Mouse (Mus musculus) cerebellum, postnatal 10 days (tissue): Measurements from ENCODE around the gene Ackr4.

ENCODE experiments used
- DNase-seq, 2 experiments: peaks; one replicate each; pipeline ENCODE4 v3.0.0; 2021; ENCODE audit warnings: mixed read lengths in 2 of 2

Ackr4 gene

DNA sequence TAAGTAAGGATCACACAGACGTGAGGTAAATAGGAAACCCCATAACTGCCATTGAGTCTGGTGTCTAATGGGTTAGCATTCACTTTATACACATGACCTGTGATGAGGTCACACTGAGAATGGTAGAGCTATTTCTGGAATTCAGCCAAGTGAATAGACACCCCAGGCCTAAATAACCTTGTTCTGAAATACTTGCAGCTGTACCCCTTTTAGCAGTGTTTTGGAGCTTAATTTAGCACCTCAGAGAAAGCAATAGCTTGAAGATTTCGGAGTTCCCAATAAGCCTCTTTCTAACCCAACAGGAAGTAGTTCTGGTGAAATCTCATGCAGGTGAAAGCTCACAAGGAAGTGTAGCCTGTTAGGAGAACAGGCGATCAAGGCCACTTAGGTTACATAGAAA, at the start of gene Ackr4:
Gene Ackr4, minus strand, starts transcription at position 101 of the 400 bp plus-strand sequence.
- no peak for DNase-seq

- no peak for DNase-seq
Measured at GRCm38 (mm10) chr9:104172342-104172741, 45.6 kb upstream of the Ackr4 start.

- DNase-seq = no peak
Measured at GRCm38 (mm10) chr9:104171651-104172050, 44.9 kb upstream of the Ackr4 start.

DNA sequence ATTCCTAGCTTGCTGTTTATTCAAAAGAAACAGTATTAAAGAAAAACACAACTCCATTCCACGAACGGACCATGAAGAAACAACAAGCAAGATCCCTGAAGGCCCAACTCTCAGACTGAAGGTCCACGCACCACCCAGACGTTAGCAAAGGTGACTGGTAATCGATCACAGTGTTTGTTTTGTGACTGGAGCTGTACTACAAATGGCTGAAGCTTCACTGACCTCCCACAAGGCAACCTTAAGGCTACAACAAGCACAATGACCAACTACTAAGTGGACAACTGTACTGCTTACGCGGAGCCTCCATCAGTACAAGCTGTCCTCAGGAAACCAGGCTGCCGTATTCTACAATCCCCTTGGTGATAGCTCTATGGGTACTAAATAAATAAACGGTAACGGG, 43.3 kb upstream of the Ackr4 start:
- no peak for DNase-seq

DNA sequence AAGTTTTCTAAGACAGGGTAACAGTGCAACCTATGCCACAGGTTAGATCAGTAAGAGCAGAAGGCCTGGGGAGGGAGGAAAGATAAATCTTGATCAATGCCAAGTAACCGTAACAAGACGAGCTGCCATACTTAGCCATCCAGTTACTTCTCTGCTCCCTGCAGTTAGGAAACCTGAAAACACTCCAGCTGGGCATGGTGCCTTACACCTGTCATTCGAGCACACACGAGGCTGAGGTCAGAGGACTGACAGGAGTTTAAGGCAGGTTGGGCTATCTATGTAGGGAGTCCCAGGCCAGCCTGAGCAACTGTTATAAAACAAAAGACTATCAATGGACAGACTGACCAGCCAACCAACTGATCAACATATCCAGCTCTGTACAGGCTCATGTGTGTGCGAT, 39.2 kb upstream of the Ackr4 start:
- no peak for DNase-seq

DNA sequence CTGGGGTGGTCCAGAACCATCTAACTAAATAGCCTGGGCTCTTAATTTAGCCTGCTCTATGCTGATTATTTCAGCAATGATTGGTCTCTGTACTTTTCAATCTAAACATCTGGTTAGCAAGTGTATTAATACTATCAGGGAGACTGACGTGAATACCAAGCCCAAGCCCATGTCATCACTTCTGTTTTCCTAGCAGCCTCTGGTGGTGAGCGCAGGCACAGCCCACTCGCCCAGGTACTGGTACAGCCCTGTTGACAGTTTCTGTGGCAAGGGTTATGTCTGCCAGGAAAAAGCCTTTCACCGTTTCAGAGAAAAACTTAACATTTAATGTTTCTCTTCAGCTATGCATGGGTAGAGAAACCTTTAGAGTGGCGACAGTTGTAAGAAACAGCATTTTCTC, 37.5 kb upstream of the Ackr4 start:
- no peak for DNase-seq

DNA sequence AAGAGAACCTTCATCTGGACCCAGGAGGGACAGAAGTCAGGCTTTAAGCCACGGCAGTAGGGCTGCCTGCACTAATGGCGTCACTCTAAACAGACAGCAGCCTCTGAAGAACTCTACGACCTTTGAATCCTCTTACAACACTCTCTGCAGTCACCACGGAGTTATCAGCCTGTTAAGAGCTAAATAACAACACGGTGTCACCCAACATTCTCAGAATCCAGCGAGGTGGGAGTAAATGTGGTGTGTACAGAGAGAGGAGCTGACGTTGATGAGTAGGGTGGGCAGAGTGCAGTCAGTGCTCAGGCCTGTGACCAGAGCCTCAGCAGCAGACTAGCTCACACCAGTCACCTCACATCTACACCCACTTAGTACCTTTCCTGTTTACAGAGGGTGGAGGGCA, 34.4 kb upstream of the Ackr4 start:
- DNase-seq = no peak

DNA sequence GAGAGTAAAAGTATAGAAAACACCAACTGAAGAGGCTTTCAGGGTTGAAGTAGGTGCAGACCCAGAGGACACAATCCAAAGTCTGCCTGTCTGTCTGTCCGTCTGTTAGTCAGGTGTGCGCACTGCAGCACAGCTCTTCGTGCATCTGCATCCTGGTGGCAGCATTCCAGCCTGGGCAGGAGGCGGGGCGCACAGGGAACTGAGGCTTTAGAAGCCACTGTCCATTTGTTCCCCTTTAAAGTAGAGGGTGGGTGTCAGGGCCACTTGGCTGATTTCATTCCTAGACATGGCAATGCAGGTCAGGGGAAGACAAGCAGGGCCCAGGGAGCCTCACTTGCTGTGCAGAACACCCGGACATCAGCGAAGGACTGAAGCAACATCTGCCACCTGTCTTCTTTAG, 30.6 kb upstream of the Ackr4 start:
- DNase-seq = no peak

DNA sequence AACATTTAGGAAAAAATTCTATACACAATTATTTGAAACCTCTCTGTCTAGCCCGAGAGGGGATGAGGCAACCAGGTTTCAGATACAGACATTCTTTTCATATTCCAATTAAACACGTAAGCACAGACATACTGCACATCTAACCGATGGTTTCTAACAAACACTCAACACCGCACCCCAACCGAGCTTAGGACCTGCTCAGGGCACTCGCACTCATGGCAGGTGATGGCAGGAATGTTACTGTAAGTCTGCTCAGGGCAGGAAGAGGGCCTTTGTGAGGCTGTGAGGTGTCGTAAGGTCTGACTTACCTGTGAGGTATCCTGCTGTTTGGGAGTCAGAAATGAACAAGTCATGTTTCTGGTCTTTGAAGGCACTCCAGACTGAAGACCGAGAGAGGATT, 29.8 kb upstream of the Ackr4 start:
- DNase-seq = no peak

DNA sequence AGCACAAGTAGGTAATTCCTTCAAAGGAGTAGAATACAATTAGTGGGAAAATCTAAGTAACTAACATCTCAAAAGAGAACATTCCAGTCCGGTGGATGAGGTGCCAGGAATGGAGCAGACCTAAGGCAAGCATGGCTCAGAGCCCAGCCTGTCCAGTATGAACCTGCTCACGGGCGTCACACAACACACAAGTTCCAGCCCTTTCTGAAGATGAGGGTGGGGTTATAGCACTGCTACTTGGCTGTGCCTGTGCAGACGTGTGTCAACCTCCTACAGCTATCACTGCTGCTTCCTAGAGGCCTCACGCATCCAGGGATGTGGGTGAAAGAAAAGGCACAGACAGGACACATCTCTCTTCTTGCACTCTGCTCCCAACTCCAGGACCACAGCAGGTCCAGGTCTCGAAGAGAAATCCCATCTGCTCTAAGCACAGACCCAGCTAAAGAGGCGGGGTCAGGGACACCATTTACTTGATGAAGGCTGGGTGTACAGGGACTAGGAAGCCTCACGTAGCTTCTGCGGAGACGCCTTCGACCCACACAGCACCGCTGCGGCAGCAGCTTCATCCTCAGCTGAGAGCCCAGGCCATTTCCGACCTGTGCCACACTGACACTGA, 28.5 kb upstream of the Ackr4 start:
- DNase-seq = no peak

DNA sequence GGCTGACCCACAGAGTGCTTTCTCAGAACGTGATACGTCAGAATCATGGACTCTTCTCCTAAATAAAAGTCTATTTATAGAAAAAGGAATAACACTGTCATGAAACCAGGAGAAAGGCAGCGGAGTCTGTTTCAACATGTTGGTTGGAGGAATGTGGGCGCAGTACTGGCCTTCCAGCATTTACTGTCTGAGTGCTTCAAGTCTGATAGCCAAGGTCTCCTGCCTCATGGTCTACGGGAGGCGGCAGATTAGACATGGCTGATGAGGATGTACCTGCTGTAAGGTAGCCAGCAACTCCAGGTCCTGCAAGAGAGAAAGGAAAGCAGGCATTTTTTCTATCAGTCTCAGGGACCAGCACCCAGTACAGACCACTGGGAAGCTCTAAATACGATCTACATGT, 25.4 kb upstream of the Ackr4 start:
- no peak for DNase-seq

GRCm38 (mm10) chr9:104148969-104149368, 22.2 kb upstream of the Ackr4 start:
- DNase-seq = no peak

GRCm38 (mm10) chr9:104146683-104147082, 19.9 kb upstream of the Ackr4 start:
- DNase-seq = no peak

DNA sequence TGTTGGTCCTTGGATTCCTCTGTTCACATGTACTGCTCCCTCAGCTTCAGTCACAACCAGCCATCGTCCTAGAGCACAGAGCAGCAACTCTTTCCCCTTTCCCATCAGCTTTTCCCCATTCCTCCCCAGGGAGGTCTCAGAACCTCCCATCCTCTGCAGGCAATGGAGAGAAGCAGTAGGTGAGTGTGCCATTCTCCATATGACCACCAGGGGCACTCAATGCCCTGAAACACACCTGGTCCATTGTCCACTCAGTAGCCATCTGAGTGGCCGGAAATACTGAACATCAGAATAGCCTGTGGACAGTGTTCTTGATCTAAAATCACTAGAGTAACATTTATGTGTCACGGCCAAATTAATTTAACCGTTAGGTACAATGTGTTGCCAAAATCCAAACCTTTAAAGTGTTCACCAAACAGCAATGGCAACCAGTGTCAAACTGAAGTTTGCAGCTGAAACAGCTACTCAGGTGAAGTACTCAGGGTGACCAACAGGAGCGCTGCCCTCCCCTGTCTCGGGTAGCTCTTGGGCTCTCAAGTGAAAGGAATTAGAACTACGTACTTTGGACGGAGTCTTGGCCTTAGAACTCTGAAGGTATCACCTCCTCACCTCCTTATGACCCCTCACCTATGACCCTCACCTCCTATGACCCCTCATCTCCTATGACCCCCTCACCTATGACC, 17.7 kb upstream of the Ackr4 start:
- peak in 1 of 2 experiments; percentile 15 for DNase-seq

DNA sequence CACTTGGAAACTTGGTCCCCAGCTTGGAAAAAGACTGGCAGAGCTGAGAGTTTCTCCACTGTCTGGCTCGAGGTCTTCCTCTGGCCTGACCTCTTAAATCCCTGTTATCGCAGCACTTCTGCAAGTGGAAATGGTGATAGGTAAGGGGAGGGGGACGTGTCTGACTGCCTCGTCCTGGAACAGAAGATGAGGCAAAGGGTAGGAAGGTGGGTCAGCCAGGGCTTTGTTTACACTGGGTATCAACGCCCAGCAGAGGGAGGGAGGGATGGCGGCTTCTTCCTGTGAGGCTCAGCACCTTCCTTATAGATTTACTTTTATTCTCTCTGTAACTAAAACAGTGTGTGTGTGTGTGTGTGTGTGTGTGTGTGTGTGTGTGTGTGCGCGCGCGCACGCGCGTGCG, 16.1 kb upstream of the Ackr4 start:
- no peak for DNase-seq

- DNase-seq = no peak
Measured at GRCm38 (mm10) chr9:104140351-104140750, 13.6 kb upstream of the Ackr4 start.

GRCm38 (mm10) chr9:104130141-104130755, 3.5 kb upstream of the Ackr4 start:
- no peak for DNase-seq

GRCm38 (mm10) chr9:104128110-104128509, 1.4 kb upstream of the Ackr4 start:
- no peak for DNase-seq

GRCm38 (mm10) chr9:104123622-104124021, 3.1 kb downstream of the Ackr4 start:
- no peak for DNase-seq

DNA sequence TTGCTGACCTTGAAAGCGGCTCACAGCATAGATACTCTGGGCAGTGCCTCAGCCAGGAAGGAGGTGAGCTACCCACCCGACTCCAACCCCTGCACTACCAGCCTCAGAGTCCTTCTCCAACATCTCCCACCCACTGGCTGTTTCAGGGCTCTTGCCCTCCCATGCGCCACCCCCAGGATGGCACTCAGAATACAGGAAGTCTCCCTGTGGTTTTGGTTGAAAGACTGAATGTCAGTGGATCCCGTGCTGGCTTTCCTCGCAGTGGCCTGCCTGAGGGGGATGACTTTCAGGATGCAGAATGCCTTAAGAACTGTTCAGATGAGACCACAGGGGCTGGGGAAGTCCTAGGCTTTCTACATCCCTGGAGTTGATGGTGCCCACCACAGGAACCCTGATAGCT, 3.6 kb downstream of the Ackr4 start:
- DNase-seq = no peak

DNA sequence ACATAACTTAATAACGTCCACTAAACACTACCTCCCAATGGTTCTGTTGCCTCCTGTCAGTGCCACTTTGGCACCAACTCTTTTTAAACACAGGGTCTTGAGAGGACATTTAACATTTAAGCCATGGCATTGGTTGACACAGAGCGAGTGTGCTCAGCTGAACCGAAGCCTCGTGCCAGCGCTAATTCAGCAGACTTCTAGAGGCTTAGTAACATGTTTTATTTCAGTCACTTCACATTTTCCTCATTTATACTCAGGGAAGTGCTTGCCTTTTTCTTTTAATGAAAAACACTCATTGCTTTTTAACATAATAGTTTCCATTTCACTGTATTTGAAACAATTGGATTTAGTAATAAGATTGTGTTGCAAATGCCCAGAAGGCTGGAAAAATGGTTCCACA, 17.6 kb downstream of the Ackr4 start:
- no peak for DNase-seq

DNA sequence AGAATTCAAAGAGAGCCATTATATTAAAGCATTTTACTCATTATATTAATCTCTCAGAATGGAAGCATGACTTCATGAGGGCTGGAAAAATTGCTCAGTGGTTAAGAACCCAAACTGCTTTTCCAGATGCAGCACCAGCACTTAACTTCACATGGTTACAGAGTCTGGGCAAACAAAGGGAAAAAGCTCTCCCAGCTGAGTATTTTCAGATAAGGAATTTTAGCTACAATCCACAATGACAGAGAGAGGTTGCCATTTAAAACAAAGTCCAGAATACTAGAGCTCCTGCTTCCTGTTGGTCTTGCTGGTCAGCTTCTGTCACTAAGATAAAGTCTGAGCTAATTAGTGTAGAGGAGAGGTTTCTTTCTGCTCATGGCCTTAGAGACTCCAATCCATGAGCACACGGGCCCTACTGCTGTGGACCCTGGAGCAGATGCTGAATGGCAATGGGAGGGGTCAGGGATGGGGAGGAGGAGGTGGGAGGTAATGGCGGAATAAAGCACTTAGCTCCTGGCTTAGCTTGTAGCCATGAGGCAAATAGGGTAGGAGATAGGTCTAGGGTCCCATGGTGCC, 18.1 kb downstream of the Ackr4 start:
- no peak for DNase-seq

- DNase-seq = no peak
Measured at GRCm38 (mm10) chr9:104107482-104107881, 19.3 kb downstream of the Ackr4 start.

GRCm38 (mm10) chr9:104106930-104107329, 19.8 kb downstream of the Ackr4 start:
- DNase-seq = no peak
